Mouse (Mus musculus) layer of hippocampus, adult 11-12 months (tissue): ENCODE measurements around the gene Grm4.
"Not testable (repeated sequence)": the region's sequence is repeated elsewhere in the genome, so short reads cannot be mapped to it uniquely, and the experiment has no call there.

Experiments
- DNase-seq: peaks from one replicate; pipeline ENCODE4 v3.0.0; 2022; ENCODE audit warnings: low spot score

Gene Grm4

GRCm38 (mm10) chr17:27392918-27393317, 128.3 kb downstream of the Grm4 start:
- peak; percentile 12 for DNase-seq

- no peak for DNase-seq
Measured at GRCm38 (mm10) chr17:27390019-27390418, 131.2 kb downstream of the Grm4 start.

DNA sequence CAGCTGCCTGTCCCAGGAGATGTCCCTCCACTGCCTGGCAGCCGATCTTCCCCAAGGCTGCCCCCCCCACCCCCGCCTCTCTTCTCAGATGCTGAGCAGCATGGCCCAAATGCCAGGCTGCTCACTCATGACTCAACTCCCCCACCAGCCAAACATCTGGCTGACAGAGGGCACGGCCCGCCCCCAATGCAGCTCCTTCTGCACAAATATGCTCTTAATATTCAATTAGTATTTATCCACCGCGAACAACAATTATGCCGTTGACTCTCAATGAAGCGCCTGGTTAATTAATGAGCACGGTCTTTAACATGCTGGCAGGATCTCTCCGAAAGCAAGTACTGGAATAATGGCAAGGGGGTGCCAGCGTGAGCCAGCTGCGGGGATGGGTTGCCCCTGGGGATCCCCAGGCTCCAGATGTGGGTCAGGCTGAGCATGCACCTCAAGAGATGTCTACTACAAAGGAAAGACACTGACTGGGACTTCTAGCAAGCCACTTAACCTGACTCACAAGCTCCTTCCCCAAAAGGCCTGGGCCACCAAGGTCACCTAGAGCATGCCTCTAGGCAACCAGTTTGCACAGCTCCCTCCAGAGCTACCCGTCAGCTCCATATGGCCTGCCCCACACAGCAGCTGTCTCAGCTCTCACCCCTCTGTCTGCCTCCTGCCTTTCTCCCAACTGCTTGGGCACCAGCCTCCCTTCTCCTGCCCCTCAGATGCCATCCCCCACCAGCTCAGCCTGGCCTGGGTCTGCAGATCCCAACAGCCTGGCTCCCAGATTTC, 131.8 kb downstream of the Grm4 start:
- DNase-seq, result peak; percentile 12

GRCm38 (mm10) chr17:27386438-27386837, 134.8 kb downstream of the Grm4 start:
- DNase-seq, result no peak

DNA sequence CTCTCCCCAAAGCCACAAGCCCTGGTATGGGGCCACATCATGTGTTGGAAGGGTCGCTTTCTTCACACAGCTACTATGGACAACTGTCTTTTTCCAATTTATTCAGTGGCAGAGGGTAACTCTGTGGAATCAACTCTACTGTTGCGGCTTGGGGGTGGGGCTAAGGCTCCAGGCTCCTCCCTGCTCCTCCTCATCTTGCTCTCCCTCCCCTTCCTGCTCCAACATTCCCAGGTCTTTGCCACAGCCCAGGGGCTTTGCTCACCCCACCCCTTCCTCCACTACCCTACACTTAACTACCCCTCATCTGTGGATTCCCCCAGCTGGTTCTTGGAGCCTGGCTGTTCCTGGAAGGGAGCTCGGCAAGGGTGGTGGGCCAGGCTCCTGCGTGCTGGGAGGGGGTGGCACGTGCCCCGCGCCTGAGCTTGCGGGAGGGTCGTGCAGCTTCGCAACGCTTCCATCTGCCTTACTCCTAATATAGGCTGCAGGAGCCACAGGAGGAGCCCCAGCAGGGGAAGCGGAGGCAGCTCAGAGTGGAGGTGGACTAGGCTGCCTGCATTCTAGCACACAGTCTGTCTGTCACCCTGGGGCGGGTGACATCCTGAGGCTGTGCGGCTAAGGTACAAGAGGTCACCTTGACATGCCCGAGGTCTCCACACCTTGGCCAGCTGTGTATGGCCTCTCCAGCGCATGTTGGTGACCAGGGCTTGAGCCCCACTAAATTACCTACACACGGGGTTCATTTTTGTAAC, 135.5 kb downstream of the Grm4 start:
- peak; percentile 16 for DNase-seq

- no peak for DNase-seq
Measured at GRCm38 (mm10) chr17:27382916-27383315, 138.3 kb downstream of the Grm4 start.

GRCm38 (mm10) chr17:27380911-27381459, 140.2 kb downstream of the Grm4 start:
- DNase-seq, result not testable (repeated sequence)

DNA sequence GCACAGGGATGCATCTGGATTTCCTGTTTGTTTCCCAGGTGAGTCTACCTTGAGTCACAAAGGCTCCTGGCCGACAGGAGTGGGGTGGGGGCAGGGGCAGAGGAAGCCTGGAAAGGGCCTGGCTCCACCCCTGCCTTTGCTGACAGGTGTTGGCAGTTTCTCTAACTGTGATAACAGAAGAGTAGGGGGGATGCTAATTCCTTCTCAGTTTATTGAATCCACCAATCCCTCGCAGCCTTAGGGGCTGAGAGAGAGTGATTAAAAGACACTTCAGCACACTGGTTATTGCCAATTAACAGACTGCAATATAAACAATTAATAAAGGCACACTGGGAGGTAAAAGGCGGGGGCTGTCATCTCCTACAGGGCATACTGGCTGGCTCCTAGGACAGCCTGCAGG, 142.2 kb downstream of the Grm4 start:
- no peak for DNase-seq

GRCm38 (mm10) chr17:27377151-27377550, 144.1 kb downstream of the Grm4 start:
- DNase-seq, result no peak

DNA sequence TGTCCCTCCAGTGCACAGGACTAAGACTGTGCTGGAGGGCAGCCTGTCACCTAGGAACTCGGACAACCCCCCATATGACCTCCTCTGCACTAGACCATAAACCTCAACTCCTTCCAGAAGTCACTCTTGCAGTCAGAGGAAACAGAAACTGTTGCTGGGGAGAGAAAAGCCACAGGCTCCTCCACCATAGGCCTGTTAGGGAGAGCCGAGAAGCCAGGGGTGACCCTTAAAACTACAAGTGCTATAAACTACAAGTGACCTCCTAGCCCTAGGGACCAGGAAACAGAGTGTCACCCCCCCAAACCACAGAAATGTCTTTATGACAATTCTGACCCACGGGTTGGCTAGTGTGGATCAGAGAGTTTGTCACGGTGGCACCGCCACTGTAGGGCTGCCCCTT, 145.7 kb downstream of the Grm4 start:
- no peak for DNase-seq
